Mouse (Mus musculus) CD8-positive naive resting alpha-beta T cell, adult 57 days (primary cell): ENCODE data around the gene Ncaph. TPM values are rescaled to one million over a fixed set of nuclear protein-coding genes. Genes with fewer than 3 reads are reported as not detected.

ENCODE experiments used
- total RNA-seq: library from RNA; stranded (reverse); gene quantifications from one replicate; pipeline ENCODE4 v1.2.4, GENCODE M21; 2023

Ncaph gene
- total RNA-seq = 3.3 TPM

GRCm38 (mm10) chr2:127133621-127134461 lies at the start of gene Ncaph:
Gene Ncaph, minus strand, starts transcription at chr2:127133954.

GRCm38 (mm10) chr2:127143158-127144063 lies 9.7 kb upstream of the Ncaph start, which contains the start of gene Itpripl1:
Gene Itpripl1, minus strand, starts transcription at chr2:127143442.

GRCm38 (mm10) chr2:127070435-127070841 lies 63.3 kb downstream of the Ncaph start, which contains the start of gene Blvra:
Gene Blvra, plus strand, starts transcription at chr2:127070665.

Other genes with a start within 250 kb of the Ncaph start
- 64.5 TPM for gene Sppl2a, start 200.7 kb downstream of the Ncaph start, total RNA-seq
- gene Ap4e1, start 125.2 kb downstream of the Ncaph start, total RNA-seq = 29.1 TPM
- gene Blvra, start 63.3 kb downstream of the Ncaph start, total RNA-seq = 16.3 TPM
- gene Itpripl1, start 9.5 kb upstream of the Ncaph start, total RNA-seq = 17.2 TPM
- 1.5 TPM for gene 1810024B03Rik, start 74.3 kb upstream of the Ncaph start, total RNA-seq
- gene Snrnp200, start 74.4 kb upstream of the Ncaph start, total RNA-seq = 159 TPM
- gene Ciao1, start 113.9 kb upstream of the Ncaph start, total RNA-seq = 46.3 TPM
- gene Tmem127, start 114.0 kb upstream of the Ncaph start, total RNA-seq = 50.3 TPM
- gene Stard7, start 136.3 kb upstream of the Ncaph start, total RNA-seq = 61.9 TPM
- gene Dusp2, start 202.2 kb upstream of the Ncaph start, total RNA-seq = 588 TPM
- gene Astl, start 204.7 kb upstream of the Ncaph start, total RNA-seq = 0.70 TPM
- not detected for gene Adra2b, start 229.3 kb upstream of the Ncaph start, total RNA-seq